Mouse (Mus musculus) gastrocnemius, adult 8-10 months (tissue): ENCODE measurements around the gene Rsph3b. TPM values are rescaled to one million over a fixed set of nuclear protein-coding genes. Genes with fewer than 3 reads are reported as not detected.
"Not testable (repeated sequence)": the region's sequence is repeated elsewhere in the genome, so short reads cannot be mapped to it uniquely, and the experiment has no call there.

Experiments
- DNase-seq, 2 experiments: peaks; one replicate each; pipeline ENCODE4 v3.0.0; 2022; ENCODE audit warnings: low spot score in 2 of 2
- total RNA-seq, 4 experiments: library from RNA; stranded (reverse); gene quantifications; 2 replicates each; pipeline ENCODE4 v1.2.4; 2022

The Rsph3b gene
- 10 to 100 TPM; 21.1 to 25.6 (median 23.5) TPM for total RNA-seq

DNA sequence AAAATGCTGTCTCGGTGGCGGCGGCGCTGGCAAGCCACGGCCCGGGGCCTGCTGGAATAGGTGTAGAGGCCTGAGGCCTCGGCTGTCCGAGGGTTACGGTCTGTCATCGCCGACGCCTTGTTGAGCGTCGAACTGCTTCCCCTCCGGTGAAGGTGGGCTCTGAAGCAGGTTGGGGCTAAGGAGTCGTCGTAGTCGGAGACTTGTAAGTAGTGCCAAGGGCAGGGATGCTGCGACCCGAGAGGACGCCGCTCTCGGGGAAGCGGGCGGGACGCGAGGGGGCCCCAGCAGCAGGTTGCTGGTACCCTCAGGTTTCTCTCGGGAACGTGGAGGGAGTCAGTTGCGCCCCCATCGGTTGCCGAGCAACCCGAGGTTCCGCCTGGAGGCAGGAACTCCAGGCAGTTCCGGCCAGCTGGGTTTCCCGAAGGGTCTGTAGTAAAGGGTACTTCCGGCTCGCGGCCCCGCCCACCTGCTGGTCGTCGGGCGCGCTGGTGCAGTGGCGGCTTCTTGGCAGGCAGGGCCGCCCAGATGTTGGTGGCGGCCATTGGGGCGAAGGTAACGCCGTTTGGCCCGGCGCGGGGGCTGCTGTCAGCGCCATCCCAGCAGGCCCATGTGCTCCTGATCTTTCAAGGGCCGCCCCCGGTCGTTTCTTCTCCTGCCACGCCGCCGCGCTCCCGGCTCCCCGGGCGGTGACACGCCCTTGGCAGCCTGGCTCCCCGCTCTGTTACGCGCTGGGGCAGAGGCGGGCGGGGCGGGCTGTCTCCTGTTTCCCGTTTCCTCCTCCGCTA lies at the start of gene Rsph3b:
Gene Rsph3b (minus strand): TSS at position 699 of the 785 bp plus-strand sequence.
- DNase-seq = peak; percentile 58 to 74

DNA sequence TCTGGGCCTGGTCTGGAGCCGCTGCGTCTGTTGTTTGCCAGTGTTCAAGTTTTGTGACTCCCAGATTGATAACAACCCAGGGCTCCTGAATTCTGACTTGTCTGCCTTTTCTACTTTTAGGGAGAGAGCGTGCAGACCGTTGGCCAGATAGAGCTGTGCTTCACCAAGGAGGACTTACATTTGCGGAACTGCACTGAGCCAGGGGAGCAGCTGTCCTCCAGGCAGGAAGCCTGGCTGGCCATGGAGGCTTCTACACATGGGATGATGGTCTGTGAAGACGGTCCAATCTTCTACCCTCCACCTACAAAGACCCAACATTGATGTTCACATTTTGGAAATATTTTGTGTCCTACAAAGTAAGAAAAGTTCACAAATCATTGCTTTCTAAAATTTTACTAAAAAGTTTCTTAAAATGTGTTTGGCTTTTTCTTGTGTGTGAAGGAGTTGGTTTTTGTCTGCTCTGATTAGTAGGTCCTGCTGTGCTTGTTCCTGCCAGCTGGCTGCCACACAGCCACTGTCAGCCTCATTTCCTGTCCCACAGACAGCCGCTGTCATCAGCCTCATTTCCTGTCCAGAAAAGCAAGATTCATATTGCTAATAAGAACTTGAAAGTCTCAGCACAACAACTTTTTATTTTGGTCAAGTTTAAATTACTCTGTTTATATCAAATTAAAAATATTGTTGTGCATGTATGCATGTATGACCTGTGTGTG lies 49.5 kb upstream of the Rsph3b start:
- not testable (repeated sequence) for DNase-seq

DNA sequence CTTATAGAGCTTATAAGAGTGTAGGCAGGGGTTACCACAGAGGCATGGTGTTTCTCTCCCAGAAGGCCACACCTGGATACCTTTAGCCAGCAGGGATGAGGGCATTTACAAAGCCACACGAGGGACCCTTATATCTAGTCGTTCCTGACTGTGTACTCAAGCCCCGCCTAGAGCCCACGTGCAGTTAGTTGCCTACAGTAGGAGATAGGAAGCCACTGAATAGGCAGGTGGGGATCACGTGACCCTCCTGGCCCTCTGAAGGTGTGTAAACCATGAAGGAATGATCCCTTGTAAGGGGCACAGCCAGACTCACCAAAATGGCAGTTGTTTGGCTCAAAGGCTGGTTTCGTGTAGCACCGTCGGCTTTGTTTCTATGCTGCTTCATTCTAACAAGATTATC lies 48.3 kb upstream of the Rsph3b start:
- DNase-seq = not testable (repeated sequence)

DNA sequence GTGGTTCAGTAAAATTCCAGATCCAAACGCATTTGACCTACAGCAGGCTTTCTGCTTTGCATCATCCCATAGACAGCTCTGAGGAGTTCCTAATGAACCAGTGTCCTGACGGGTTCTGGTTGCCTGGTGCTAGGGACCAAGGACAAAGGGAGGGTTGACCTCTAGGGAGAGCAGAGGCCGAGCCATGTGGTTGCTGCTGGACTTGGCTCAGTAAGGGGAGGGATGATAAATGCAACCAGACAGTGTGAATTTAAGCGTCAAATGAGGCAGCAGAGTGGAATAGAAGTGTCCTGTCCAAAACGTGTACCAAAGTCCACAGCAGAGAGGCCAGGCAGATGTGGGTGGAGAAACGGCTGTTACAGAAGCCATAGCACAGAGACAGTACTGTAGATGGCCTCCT lies 47.0 kb upstream of the Rsph3b start:
- not testable (repeated sequence) for DNase-seq

DNA sequence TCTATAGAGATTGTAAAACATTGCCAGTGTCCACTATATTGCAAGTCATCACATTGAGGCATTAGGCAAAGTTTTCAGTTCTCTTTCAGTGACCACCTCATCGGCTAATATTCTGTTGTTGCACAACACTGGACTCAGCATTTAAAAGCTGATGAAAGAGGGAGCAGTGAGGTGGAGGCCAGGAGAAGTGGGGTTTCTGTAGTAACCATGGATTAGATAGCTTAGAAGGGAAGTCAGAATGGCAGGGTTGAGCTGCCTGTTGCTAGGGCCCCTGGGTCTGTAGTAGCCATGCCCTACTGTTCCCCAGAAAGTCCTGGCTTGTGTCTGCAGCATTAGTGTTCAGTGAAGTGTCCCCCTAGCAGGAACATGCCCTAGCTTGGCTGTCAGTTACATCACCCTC lies 37.6 kb upstream of the Rsph3b start:
- DNase-seq = not testable (repeated sequence)

DNA sequence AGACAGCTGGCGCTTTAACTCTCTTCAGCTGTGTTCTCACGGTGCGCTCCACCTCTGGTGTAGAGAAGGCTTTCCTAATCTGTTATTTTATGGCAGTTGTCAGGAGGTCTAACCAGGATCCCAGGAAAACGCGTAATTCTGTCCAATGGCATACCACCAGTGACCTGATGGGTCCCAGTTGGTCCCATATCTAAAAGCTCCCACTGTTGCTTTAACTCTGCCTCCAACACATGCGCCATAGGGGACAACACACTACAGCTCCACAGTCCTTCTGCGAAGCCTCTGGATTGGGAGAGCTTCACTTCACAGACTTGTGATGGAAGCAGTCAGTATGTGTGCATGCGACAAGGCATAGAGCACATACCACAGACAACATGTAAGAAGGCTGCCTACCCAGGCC lies 31.7 kb upstream of the Rsph3b start:
- DNase-seq = not testable (repeated sequence)

DNA sequence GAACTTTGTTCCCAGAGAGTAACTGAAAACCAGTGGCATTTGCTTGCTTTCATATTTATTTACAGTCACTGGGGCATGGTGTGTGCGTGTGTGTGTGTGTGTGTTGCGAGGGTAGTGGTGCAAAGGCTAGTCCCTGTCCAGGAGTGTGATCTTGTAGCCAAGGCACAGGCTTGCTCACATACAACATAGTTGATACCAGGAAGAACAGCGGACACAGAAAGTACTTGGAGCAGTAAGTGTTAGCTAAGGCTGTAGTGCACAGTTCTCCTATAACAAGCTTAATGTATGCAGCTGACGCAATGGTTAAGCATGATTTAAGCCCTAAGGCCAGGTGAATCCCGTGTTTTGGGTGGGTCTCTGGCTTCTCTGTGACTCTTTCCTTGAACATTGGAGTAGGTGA lies 30.9 kb upstream of the Rsph3b start:
- DNase-seq = not testable (repeated sequence)

DNA sequence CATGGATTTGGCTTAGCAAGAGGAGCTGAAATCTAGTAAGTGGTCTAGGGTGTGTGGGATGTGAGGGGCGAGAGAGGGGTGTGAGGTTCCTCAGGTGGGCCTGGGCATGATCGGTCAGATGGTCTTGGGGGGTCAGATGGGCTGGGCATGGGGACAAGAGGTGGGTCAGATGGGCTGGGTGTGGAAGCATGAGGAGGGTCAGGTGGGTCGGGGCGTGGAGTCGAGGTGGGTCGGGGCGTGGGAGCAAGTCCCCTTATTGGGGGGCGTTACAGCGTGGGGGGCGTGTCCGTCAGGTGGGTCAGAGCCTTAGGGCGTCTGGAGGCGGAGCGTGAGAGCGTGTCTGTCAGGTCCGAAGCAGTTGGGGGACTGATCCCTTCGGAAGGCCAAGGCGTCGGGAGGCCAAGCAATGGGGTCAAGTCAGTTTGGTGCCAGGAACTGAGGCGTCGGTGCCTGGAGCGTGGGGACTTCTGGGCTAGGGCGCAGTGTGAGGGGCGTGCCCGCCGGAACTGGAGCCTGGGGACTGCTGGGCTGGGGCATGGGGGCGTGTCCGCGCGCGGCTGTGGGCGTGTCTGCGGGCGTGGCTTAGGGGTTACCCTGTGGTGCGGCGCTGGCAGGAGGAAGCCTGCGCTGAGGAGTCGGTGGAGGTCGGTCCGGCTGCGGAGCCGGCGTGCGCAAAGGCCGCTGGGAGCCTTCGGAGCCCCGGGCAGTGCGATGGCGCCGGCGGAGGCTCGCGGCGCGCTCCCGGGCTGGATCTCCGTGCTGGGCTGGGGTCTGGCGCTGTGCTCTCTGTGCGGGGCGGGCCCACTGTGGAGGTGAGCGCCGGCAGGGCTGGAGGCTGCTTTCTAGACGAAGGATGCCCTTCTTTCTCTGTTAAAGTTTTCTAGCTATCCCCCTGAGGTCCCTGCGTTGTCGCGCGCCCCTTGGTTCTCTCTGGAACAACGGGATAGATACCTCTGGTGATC lies 30.1 kb upstream of the Rsph3b start, which contains the start of gene Gm49721:
Gene Gm49721 (plus strand): TSS at position 618 of the 962 bp plus-strand sequence.
- DNase-seq = peak; percentile 63 to 73

DNA sequence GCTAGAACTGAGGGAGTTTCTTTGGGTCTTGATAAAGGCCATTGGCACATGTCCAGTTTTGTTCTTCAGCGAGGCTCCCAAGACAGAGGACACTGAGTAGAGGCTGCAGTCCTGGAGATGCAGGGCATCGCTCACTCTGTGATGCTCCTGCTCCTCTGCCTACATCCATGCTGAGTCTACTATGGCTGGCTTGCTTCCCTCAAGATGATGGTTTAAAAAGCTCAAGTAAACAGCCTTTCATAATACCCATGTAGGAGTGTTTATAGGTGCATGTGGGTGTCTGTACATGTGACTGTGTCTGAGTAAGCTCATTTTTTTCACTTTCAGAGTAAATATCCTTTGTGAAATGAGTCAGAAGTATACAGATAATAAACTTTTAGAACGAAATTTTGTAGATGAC lies 26.5 kb upstream of the Rsph3b start:
- not testable (repeated sequence) for DNase-seq

DNA sequence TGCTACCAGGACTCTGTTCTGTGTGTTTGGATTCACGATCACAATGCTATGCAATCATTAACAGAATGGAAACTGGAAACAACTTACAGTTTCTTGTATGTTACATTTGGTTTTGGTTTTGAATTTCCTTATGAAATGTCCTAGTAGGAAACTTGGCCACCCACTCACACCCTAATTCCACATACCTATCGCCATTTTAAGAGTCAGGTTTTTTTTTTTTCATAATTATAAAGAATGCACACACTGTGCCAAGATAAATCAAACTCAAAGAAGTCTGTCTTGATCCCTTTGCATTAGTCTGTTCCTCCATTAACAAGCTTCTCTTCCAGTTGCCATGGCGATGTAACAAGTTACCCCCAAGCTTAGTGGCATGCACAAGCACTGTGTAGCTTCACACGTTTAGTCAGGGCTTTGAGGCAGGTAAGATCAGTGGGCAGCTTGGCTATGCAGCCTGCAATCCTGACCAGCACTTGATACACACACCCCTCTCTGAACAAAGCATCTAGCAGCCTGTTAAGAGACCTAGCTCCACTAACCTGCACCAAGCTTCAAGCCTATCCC lies 24.4 kb upstream of the Rsph3b start:
- not testable (repeated sequence) for DNase-seq

DNA sequence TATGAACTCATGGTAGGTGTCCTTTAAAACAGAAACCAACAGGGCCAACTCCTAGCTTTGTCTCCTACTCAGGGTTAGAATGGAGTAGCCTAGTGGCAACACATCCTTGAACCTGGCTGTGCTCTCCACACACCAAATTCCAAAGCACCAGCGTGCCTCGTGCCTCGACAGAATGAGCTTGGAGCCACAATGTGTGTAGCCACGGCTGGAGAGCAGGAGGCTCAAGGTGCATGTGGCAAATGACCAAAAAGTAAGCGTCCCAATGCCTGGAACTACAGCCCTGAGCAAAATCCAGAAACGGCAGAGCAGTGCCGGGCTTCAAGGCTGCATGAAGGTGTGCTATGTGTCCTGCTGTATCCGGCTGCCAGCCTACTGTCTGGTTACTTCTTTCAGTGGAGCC lies 22.8 kb upstream of the Rsph3b start:
- not testable (repeated sequence) for DNase-seq

DNA sequence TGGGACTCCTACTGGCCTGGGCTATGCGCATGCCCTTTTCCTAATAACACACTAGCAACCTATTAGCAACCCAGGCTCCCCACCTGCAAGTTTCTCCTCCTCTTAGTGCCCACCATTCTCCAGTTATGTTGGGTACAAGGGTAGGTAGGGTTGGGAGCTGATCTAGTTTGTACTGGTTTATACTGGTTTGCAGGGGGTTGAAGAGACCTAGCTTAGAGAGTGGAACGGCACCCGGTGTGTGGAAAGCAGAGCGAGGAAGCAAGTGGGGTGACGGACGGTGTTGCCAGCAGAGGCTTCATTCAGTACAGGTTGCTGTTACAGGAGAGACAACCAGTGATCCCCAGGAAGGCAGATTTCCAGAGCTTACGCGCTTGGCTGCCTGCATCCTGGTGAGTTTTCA lies 21.9 kb upstream of the Rsph3b start, which contains the start of gene Rnaset2b:
Gene Rnaset2b (plus strand): TSS at position 301 of the 400 bp plus-strand sequence.
- DNase-seq = not testable (repeated sequence)

DNA sequence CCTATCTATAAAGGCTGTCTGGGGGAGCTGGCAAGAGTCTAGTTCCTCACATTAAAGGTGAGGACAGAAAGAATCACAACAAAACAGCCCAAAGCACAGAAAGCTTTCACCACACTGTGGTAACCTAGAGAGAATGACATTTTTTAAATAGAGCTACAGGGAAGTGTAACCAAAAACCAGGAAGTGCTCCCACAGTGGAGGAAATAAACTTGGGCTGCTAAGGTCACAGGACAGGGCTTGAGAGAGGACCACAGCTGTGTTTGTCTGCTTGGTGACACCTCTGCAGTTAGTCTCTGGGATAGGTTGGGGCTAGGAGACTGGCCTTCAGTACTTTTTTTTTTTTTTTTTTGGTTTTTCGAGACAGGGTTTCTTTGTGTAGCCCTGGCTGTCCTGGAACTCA lies 19.2 kb upstream of the Rsph3b start:
- DNase-seq = not testable (repeated sequence)

DNA sequence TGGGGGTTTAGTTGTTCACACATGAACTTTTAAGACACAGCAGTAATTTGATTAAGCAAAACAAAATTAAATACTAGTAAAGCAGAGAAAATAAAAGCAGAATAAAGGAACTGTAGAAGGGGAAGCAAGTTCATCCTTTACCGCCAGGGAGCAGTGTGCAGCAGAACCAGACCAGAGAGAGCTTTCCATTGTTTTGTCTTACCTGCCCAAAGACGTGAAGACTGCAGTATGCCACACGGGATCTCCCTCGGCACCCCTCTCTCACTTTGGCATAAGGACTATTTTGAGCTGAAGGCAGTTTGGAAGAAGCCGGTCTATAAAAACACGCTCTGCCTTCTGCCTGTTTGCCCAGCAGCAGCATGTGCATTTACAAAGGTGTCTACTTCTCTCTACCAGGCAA lies 16.9 kb upstream of the Rsph3b start:
- DNase-seq = not testable (repeated sequence)

DNA sequence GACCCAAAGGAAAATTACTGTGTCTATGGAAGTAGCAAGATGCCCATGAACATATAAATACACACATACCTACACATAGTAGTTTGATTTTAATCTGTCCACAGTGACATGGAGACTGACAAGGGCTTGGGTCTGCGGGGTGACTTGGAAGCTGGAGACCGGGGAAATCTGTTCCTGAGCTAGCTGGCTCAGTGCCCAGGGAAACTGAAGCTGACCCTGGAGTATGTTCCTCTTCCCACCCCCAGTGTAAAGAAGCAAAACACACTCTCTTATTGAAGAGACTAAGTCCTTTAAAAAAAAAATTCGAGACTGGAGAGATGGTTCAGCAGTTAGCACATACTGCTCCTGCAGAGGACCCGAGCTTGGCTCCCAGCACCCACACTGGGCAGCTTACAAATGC lies 14.5 kb upstream of the Rsph3b start:
- not testable (repeated sequence) for DNase-seq

DNA sequence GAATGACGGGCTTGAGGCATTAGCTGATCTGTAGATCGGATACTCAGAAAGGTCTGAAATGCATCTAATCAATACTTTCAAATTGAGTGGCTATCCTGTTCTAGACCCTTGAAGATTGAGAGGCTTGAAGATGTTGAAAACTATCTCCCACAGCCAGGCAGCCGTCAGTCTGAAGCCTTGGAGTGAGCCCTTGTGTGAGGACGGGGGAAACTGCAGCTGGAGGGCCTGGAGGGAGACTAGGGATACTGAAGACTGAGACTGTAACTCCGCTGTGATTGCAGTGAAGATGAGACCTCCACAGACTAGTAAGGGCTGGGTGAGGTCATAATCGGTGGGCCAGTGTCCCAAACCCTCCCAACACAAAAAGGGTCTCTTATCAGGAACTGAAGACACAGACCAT lies 13.9 kb upstream of the Rsph3b start:
- DNase-seq = not testable (repeated sequence)

DNA sequence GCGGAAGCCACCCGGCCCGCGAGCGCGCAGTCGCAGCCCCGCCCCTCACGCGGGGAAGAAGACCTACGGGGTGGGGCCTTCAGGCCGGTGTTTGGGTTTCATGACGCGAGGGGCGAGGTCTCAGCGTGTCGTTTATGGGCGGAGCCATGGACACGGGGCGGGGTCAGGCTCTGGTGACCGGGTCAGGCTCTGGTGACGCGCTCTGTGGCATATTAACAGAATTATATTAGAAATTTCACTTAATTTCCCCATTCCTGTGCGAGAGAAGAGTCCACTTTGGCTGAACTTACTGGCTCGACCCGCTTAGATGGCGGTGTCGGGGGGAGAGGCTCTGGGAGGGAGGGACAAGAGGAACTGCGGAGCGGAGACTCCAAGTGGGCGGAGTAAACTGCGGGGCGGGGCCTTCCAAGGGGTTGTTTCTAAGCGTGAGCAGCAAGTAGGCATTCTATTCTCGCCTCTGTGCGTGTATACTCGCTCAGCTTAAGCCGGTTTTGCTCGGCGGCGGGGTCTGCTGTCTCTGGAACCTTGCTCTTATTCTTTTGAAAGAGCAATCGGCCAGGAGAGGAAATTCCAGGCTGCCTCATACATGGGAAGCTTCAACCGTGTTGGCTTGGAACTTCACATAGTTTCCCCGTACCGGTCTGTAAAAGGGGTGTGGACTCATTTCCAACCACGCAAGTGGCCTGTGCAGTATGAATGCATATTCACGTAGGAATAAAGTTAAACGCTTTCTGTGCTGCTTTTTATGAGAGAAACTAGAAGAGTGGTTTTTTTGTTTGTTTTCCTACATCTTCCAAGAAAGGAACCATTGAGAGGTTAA lies 12.9 kb upstream of the Rsph3b start:
- DNase-seq = peak; percentile 22 to 27

DNA sequence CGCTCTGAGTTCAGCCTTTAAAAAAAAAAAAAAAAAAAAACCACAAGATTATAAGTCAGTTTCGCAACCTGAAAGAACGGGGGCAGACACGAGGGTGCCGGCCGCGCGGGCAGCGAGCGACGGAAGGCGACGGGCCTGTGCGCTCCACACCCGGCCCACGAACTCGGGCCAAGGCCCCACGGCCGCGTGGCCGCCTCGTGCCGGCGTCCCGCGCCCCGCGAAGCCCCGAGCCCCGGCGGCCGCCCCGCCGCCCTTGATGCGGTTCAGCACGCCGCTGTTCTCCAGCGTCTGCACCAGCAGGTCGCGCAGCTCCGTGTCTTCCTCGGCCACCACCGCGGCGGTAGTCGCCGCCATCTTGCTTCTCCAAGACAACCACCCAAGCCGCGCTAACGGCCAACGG lies 12.3 kb upstream of the Rsph3b start, which contains the start of gene Tagap1:
Gene Tagap1 (minus strand): TSS at position 381 of the 400 bp plus-strand sequence.
- DNase-seq = peak; percentile 28 to 31

DNA sequence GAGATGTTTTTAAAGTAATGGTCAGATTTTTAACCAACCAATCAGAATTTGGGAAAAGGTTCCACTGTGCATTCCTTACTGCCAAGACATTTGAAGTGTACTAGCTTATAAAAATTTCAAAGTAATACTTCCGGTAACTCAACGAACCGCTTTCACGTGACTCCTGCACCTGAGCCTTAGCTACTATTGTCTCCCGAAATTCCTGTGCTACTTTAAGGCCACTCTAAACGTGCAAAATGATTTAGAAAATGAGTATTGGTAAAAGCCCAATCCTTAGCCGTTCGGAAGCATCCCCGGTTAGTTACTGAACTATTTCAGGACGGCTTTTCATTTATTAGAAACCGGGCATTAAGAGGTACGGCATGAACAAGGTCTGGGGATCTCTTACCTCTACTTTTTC lies 11.9 kb upstream of the Rsph3b start:
- not testable (repeated sequence) for DNase-seq
